Mouse (Mus musculus) left cerebral cortex, adult 2 months (tissue): Measurements from ENCODE around the gene Stim1. TPM values are rescaled to one million over a fixed set of nuclear protein-coding genes. Genes with fewer than 3 reads are reported as not detected.
"Not testable (repeated sequence)": the region's sequence is repeated elsewhere in the genome, so short reads cannot be mapped to it uniquely, and the experiment has no call there.

Experiments used
- DNase-seq, 2 experiments: peaks; one replicate each; pipeline ENCODE4 v3.0.0; 2021 to 2022; ENCODE audit warnings: low spot score in 2 of 2, mixed read lengths in 1 of 2; ENCODE audit errors: extremely low spot score in 1 of 2
- H3K27ac ChIP-seq: fragments of 200-600 bp; 2 replicates; pipeline ENCODE4 v1.8.1; 2022
- H3K4me3 ChIP-seq: fragments of 200-600 bp; 2 replicates; pipeline ENCODE4 v1.8.1; 2022
- CTCF ChIP-seq: fragments of 200-600 bp; IDR thresholded peaks from 2 replicates; pipeline ENCODE4 v1.8.1; 2022; ENCODE audit warnings: antibody characterized with exemption, mild to moderate bottlenecking, moderate library complexity
- intact Hi-C: fragments of 180-260 bp; cut with DNase I; formaldehyde crosslinking; loops from one replicate; pipeline ENCODE4 v1.15.1; 2025
- total RNA-seq, 2 experiments: library from RNA; stranded (reverse); gene quantifications; 2 replicates each; pipeline ENCODE4 v1.2.3; 2021

Stim1 gene
- total RNA-seq, 2 experiments from 2014 or later = 79.9 to 85.5 TPM

DNA sequence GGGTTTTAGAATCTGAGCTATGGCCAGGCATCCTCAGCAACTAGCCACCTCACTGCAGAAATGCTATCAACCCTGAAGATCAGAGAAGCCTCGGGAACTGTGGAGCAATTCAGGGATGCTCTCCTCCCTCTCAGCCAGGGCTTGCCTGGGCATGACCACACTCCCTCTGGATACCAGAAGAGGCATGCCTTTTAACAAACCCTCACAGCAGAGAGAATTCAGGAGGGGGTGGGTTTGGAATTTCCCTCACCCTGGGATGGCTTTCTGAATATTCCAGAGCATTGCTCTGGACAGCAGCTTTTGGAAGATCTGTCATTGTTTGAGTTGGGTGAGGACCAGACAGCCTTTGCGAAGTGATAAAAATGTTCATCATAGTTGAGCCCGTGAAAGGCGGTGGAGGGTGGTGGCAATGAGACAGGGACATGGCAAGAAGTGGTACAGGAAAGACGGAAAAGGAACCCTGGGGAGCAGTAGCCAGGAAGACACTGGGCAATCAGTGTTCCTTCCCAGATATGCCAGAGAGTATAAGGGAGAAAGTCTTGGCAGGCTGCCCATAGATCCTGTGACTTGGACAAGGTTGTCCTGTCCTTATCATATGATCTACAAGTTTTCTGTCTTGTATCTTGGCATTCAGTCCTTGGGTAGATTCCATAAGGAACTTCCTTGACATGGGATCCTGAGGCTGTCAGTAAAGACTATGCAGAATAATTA, 211.9 kb downstream of the Stim1 start:
- intact Hi-C loops = no loop called here
- Histone ChIP-seq H3K4me3 (no peak overlapping the region), H3K27ac (no peak overlapping the region)
- no peak for TF ChIP-seq CTCF
- no peak for DNase-seq

DNA sequence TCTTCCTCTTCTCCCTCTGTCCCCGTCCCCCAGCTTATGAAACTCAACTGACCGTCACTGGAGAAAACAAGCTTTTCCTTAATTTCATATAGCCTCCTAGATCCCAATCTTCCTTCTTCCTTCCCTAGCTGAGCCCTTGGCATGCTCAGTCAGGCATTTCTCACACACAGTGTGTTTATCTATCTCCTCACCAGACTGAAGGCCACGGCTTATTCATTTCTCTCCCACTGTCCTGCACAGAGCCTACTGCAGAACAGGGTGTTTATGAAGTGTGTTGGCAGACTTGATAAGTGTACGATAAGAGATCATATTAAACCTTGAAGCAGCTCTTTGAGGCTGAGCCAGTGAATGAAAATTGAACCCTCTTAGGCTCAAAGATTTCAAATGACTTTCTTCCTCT, 213.2 kb downstream of the Stim1 start:
- DNase-seq = no peak
- intact Hi-C loops = no loop called here
- H3K27ac ChIP-seq = no peak overlapping the region
- no peak for TF ChIP-seq CTCF
- no peak overlapping the region for H3K4me3 ChIP-seq

GRCm38 (mm10) chr7:102481579-102481978, 214.0 kb downstream of the Stim1 start, which contains the start of gene Olfr543:
Gene Olfr543 (minus strand): TSS chr7:102481679.
- no peak for TF ChIP-seq CTCF
- no peak for DNase-seq
- H3K27ac ChIP-seq = no peak within 1 kb of the TSS
- intact Hi-C loops = no loop called here
- H3K4me3 ChIP-seq = no peak within 1 kb of the TSS

DNA sequence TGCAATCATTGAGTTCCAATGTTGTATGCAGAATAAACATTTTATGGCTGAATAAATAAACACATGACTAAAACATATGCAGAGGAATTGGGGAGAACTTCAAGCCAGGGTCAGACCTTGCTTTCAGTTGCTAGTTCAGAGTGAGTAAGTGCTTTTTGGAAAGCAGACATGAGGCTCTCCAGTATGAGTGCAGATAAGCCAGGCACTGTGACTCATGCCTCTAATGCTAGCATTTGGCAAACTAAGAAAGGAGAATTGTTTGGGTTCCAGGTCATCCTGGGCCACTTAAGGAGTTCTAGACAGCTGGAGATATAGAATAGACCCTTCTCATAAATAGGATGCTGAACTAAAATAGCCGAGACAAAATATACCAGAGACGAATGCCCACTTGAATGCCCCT, 216.1 kb downstream of the Stim1 start:
- TF ChIP-seq CTCF = no peak
- Histone ChIP-seq H3K4me3 (no peak overlapping the region), H3K27ac (no peak overlapping the region)
- no peak for DNase-seq
- intact Hi-C loops = no loop called here

GRCm38 (mm10) chr7:102484766-102485165, 217.2 kb downstream of the Stim1 start:
- intact Hi-C loops, DNase-seq, H3K27ac ChIP-seq: not testable (repeated sequence)

DNA sequence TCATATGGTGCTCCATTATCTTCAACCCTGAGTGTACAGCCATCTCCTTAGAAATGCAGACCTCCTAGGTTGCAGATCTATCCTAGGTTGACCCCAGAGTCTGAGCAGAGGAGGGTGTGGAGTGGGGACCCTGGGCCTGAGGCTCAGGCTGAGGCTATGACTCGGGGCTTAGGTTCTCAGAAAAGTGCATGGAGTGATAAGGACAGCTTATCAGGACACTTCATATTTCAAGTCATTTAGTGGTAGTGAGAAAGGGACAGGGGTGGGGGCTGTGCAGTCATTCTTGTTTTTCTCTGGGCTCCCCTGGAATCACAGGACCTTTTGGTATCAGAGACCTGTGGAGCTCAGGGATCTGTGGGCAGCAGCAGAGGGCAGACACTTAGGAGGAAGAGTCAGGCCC, 218.5 kb downstream of the Stim1 start:
- intact Hi-C loops = no loop called here
- H3K27ac ChIP-seq = no peak overlapping the region
- no peak for TF ChIP-seq CTCF
- H3K4me3 ChIP-seq = no peak overlapping the region
- no peak for DNase-seq

More at GRCm38 (mm10) chr7:102484766-102485165, 217.2 kb downstream of the Stim1 start:
- not testable (repeated sequence) for H3K4me3 ChIP-seq

Other genes starting within 250 kb of the Stim1 start
- gene Il18bp, start 249.1 kb upstream of the Stim1 start, total RNA-seq = 10 to 100 TPM in 1 of 2 experiments, 1 to 10 TPM in 1; 8.5 to 10.2 TPM
- gene Rnf121, start 202.3 kb upstream of the Stim1 start, total RNA-seq = 10 to 100 TPM; 51.1 to 53.9 TPM
- 10 to 100 TPM; 25.6 to 28.2 TPM for gene Xndc1, start 202.3 kb upstream of the Stim1 start, total RNA-seq
- 1 to 10 TPM; 2.6 to 3.0 TPM for gene Xntrpc, start 202.1 kb upstream of the Stim1 start, total RNA-seq
- gene Trpc2, start 184.7 kb upstream of the Stim1 start, total RNA-seq = under 1 TPM in 1 of 2 experiments, not detected in 1; 0.91 TPM
- not detected for gene Art1, start 166.1 kb upstream of the Stim1 start, total RNA-seq
- gene Art5, start 158.3 kb upstream of the Stim1 start, total RNA-seq = not detected
- gene Chrna10, start 151.0 kb upstream of the Stim1 start, total RNA-seq = under 1 TPM; 0.14 to 0.40 TPM
- gene Nup98, start 57.6 kb upstream of the Stim1 start, total RNA-seq = 10 to 100 TPM; 41.6 to 45.3 TPM
- gene Pgap2, start 57.6 kb upstream of the Stim1 start, total RNA-seq = 10 to 100 TPM; 23.1 to 24.6 TPM
- gene Rhog, start 11.8 kb upstream of the Stim1 start, total RNA-seq = 10 to 100 TPM; 19.2 to 21.7 TPM
- 10 to 100 TPM; 10.4 to 12.3 TPM for gene Rrm1, start 173.9 kb downstream of the Stim1 start, total RNA-seq
- gene Olfr543, start 213.9 kb downstream of the Stim1 start, total RNA-seq = not detected
- gene Olfr544, start 220.5 kb downstream of the Stim1 start, total RNA-seq = not detected
- not detected for gene Olfr545, start 231.8 kb downstream of the Stim1 start, total RNA-seq